Mouse (Mus musculus): ENCODE measurements around the gene Fbxl8.

Fbxl8 gene

DNA sequence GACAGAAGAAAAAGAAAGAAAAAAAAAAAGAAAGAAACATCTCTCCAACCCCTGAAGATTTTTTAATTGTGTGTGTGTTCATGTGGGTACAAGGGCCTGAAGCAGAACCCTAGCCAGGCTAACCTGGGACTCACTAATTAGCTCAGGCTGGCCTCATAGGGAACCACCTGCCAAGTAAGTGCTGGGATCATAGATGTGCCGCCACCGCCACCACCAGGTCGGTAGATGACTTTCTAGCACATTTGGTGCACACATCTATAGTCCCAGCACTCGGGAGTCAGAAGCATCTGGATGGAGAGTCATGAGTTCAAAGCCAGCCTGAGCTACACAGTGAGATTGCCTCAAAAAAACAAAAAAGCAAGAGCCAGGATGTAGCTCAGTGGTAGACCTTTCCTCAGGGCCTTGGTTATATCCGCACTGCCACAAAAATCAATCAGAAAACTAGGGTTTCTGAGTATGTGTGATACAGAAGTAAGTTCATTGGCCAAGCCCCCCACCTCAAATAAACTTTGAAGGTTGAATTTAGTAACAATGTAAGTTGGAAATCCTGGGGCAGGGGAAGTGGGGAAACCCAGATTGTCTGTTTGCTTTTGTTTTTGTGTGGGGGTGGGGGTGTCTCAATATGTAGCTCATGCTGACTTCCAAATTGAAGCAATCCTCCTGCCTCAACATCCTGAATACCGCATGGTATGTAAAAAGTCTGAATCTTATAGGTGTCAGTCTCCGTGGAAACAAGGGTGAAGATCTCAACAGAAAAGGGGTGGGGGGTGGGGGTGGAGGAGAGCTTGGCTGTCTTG lies 6.9 kb upstream of the Fbxl8 start:
- no peak for DNase-seq (ENCODE audit: low read depth)

DNA sequence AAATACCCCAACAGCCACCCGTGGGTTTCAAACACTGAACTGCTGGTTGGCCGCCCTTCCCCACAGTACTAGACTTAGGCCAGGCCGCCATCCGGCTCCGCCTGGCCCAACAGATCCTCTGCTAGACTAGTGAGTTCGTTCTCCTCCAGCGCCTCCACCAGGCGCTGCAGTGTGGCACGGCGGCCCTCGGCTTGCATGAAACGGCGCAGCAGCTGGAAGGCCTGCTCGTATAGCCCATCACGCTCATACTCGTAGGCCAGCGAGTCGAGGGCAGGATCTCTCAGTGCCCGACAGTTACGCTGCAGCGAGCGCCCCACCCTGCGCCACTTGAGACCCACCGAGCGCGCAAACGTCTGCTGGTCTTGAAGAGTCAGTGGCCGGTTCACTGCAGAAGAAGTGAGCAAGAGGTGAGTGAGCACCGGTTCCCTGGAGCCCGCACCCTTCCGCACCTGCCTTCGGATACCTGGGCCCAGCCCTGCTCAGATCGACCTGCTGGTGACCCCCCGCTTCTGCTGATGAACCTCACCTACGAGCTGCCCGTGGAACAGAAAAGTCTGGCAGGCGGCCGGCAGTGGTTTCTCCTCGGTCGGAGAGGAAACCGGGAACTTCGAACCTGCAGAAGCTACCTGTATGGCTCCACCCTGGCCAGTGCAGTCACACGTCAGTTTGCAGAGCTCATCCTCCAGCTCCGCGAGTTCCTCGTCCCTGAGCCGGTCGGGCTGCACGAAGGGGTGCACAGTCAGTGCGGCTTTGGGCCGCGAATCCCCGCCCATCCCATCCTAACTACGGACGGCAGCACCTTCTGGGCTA lies 5.3 kb upstream of the Fbxl8 start:
- no peak for DNase-seq (ENCODE audit: low read depth)

DNA sequence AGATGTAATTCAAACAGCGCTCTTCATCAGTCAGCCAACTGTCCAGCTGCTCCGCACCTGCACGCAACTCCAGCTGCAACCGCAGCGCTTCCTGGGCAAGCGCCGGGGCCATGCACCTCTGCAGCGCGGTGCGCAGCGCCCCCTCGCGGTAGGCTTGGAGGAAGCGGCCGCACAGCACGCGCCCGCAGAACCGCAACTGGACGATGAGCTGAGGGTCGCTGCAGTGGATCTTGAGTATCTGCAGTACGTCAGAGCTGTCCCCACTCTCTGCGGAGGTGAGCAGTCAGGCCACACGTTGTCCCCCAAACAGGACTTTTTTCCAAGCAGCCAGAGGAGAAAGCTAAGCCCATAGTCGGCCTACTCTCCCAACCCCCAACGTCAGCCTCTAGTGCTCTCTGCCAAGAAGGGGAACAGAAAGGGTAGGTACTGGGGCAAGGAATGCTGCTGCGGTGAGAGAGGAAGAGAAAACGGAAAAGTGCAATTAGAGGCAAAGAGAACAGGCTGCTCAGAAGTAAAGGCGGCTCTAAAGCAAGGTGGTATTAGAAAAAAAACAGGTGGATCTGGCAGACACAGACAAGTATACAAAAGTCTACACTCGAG lies 4.6 kb upstream of the Fbxl8 start:
- no peak for DNase-seq (ENCODE audit: low read depth)

DNA sequence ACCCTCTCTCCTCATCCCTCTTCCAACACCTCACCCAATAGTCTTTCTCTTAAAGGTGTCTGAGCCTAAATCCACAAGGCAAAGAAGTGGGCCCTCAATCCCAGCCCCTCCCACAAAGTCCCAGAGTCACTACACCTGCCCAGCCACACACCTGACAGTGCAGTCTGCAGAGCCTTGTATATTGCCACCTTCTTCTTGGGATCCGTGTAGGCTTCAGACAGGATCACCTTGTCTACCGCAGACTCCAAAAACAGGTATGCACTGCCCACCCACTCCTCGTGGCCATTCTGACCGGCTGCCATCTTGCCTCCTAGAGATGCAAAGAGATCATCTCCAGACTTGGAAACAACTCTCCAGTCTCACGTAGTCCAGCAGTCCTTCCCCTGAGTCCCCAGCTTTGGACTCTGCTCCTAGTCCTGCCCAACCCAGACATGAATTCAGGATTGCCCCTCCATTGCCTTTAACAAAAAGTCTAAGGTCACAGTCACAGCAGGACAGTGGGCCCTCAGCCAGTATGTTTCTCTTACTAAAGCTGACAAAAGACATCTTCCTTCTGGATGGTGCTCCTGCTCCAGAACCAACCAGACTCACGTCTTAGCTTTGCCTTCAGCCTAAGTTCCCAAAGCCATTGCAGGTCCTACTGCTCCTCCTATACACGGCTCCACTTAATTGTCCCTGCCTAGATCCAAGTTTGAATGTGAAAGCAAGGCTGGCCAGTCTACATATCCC lies 3.9 kb upstream of the Fbxl8 start:
- no peak for DNase-seq (ENCODE audit: low read depth)

DNA sequence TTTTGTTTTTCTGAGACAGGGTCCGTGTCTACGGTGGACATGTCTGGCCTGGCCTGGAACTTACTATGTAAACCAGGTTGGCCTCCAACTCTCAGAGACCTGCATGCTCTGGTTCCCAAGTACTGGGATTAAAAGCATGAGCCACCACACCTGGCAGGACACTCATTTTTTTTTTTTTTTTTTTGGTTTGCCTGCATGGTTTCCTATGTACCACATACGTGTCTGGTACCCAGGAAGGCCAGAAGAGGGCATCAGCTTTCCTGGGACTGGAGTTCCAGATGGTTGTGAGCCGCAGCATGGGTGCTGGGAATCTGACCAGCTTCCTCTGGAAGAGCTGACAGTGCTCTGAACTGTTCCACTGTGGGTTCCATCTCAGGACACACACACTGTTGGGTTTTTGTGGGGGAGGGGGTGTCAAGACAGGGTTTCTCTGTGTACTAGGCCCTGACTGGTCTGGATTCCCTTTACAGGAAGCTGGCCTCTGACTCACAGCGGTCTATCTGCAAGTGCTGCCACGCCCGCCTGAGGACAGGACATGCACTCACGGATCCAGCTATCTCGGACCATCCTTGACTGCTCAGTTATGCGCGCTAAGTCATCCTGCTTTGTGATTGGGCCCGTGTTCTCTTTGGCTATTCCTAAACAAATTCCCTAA lies 3.0 kb upstream of the Fbxl8 start:
- DNase-seq (ENCODE audit: low read depth), result no peak

DNA sequence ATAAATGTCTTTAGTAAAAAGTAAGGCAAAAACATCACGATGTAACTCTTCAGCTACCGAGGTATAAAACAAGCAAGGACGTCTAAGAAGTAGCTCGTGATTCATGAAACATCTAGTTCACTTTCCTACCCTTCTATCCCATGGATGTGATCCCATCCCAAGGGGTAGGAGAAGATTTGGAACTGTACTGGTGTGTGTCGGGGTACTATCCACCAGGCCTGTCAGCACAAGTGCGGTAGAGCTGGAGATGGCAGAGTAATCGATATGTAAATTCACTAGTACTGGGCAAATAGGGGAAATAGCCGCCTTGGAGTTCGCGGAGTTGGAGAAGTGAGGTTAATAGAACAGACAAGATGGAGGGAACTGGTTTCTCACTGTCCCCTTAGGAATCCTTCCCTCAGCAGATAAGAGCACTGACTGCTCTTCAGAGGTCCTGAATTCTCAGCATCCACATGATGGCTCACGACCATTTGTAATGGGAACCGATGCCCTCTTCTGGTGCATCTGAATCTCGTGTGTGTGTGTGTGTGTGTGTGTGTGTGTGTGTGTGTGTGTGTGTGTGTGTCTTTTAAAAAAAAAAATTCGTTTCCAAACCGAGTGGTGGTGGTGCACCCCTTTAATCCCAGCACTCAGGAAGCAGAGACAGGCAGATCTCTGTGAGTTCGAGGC lies 1.1 kb upstream of the Fbxl8 start:
- DNase-seq (ENCODE audit: low read depth), result no peak

DNA sequence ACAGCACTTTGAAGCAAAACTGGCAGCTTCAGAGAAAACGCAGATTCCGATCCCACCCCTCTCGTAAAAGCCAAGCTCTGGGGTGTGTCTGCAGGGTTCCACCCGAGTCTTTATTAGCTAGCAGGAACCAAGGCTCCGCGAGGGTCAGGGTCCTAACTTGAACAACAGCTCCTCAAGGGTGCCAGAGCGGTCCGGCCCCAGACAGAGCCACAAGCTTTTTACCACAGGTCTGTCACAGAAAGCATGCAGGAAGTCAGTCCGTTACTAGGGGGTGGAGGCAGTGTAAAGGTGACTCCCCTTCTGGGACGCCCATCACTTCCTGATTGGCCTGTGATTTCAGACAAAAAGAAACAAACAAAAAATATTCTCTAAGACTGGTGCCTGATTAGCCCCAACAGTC lies 680 bp downstream of the Fbxl8 start:
- no peak for DNase-seq (ENCODE audit: low read depth)

DNA sequence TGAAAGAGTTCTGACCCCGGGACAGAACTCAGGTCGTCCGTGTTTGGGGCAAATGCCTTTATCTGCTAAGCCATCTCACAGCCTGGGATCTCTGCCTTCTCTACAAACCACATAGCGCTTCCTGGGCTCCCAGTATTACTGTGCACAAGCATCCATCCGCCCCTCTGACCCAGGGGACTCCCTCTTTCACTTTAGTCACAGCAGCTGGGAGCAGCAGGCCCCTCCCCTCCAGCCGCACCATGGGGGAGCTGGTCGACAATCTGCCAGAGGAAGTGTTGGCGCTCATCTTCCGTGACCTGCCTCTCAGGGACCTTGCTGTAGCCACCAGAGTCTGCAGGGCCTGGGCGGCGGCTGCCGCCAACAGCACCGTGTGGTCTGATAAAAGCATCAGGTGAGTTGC lies 2.3 kb downstream of the Fbxl8 start:
- DNase-seq (ENCODE audit: low read depth), result no peak

DNA sequence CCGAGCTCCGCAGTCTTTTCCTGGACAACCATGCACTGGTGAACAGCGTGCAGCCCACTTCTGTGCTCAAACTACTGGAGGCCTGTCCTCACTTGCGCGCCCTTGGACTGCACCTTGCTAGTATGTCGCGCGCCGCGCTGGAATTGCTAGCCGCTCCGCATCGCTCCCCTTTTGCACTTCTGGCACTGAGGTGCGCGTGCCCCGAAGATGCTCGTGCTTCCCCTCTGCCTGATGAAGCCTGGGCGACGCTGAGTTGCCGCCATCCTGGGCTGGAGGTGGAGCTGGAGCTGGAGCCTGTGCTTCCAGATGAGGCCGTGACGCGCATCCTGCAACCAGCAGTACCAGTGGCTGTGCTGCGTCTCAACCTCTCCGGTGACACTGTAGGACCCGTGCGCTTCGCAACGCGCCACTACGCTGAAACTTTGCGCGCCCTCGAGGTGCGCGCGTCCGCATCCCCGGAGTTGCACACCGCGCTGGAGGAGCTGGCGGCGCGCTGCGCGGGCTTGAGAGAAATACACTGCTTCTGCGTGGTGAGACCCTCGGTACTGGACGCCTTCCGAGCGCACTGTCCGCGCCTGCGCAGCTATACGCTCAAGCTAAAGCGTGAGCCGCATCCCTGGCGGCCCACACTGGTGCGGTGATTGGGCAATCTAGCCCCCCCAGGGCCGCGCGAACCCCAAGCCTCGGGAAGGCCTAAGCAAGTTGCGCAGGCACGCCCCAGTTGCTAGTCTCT lies 4.1 kb downstream of the Fbxl8 start:
- DNase-seq (ENCODE audit: low read depth), result no peak

DNA sequence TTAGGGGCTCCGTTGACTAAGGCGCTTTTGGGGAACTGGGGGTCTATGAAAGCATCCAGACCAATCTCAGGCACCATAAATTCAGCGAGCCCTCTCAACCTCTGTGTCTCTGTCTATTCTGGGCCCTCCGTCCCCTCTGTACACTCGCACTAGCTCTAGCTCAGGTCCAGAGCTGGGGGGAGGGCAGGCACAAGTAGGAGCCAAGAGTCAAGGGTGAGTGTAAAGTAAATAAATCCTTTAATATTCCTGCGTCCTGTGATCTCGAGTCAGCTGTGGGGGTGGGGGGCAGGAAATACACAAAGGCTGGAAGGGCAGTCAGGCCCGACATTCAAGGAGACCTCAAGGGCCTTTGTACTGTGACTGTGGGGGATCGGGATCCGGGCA lies 4.6 kb downstream of the Fbxl8 start:
- DNase-seq (ENCODE audit: low read depth), result no peak

DNA sequence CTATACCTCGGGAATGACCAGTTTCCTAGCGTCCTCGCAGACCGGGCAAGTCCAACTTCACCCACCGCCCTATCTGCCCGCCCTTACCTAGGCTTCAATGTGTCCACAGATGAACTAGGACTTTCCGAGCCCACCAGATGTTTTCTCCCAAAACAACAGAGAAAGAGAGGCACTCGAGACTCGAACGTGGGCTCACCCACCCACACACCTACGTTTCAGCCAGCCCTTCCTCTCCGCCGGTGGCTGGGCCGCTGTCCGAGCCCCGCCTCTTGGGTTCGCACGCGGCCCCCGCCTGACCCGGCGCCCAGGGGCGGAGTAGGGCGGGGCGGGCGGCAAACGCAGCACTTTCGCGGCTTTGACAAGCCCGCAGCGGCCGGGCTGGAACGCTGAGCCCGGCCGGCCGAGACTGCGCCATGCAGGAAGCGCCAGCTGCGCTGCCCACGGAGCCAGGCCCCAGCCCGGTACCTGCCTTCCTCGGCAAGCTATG lies 5.1 kb downstream of the Fbxl8 start, which contains the start of gene Hsf4:
Gene Hsf4, plus strand, starts transcription at position 341 of the 487 bp plus-strand sequence.
- no peak for DNase-seq (ENCODE audit: low read depth)

DNA sequence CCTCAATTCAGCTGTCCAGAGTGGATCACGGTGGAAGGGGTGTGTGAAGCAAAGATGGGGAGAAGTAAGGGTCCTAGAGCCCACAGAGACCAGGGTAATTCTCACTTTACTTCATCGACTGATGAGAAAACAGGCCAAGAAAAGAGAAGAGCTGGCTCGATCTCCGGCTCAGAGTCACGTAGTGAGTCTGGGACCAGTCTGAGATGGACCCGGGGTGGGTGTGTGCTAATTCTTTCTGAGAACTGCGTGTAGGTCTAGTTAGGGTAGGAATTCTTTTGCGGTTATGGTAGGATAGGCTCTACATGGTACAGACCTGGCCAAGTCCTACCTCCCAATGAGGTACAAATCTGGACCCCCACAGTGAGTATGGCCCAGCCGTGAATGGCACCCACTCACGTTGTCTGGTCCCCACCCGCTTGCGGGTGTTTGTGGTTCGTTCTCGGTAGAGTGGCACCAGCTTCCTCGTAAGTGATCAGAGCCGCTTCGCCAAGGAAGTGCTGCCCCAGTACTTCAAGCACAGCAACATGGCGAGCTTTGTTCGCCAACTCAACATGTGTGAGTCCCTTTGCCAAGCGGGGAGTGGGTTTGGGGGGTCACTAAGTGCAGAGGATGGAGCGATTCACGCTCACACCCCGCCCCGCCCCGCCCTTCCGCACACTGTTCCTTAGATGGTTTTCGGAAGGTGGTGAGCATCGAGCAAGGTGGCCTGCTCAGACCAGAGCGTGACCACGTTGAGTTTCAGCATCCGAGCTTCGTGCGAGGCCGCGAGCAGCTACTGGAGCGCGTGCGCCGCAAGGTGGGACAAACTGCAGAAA lies 5.9 kb downstream of the Fbxl8 start:
- no peak for DNase-seq (ENCODE audit: low read depth)

DNA sequence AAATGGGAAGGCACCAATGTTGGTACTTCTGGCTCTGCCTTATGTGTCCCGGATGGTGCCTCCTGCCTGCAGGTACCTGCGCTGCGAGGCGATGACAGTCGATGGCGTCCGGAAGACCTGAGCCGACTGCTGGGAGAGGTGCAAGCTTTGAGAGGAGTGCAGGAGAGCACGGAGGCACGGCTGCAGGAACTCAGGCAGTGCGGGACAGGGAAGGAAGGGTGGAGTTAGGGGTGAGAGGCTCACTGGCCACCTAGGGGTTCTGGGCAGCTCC lies 6.4 kb downstream of the Fbxl8 start:
- no peak for DNase-seq (ENCODE audit: low read depth)

DNA sequence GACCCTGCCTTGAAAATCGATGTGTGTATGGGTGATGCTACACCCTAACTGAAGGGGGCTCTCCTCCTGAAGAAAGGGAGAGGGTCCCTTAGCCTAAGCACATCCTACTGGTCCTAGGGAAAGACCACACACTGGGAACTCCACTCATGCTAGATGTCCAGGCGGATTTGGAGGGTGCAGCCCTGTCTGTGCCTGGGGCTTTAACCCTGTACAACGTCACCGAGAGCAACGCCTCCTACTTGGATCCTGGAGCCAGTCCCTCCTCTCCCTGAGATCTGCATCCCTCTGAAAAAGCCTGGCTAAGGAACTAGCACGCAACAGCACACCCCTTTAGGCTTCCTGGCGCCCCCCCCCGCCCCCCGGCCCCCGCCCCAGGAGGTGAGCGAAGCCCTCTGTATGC lies 10.9 kb downstream of the Fbxl8 start:
- DNase-seq (ENCODE audit: low read depth), result no peak

DNA sequence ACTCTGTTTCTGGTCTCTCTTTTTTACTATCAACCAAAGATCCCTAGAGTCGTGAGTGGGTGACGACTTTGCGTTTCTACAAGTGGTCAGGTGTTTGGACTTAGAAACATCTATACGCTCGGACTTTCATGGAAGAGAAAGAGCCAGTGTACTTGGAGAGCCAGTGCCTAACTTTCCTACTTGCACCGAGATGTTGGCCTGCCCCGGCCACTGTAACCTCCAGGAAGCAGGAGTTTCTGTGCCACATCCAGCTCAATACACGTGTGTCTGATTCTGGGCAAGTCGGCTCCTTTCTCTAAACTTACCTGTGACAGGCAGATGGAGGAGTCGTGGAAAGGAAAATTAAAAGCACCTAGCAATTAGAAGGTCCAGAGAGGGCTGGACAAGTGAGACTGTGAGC lies 11.4 kb downstream of the Fbxl8 start, which contains the start of gene Nol3:
Gene Nol3, plus strand, starts transcription at position 301 of the 400 bp plus-strand sequence.
- no peak for DNase-seq (ENCODE audit: low read depth)

DNA sequence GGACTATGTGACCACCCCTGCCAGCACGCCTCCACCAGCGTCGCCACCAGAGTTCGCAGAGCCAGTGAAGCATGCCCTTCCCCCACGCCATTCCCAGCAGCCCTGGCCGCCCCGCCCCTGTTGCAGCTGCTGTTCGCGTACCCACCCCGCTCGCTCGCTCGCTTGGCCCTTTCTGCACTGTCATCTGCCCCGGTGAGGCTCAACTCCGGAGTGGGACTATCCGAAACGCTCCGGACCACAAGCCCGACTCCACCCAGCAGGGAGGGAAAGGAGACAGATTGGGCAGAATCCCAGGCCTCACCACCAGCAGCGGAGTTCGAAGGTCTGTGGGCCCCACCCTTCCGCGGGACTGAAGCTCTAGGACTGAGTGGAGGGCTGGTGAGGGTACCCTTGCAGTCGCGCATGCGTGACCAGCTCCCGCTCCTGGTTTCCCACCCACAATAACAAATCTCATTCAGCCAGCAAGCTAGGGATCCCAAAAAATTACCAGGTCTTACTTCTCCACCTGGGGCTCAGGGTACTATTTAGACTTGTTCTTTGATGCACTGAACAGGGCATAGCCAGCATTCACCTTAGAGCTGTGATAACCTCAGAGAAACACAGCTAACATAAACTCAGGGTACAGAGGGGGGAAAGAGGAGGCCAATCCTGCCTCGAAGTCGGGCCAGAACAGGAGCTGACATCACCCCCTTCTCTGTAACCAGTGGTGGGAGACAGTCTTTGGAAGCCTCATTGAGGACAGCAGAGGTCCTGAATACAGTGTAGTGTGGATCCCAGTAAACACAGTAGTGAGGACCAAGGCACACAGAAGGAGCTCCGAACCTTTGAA lies 12.1 kb downstream of the Fbxl8 start:
- DNase-seq (ENCODE audit: low read depth), result no peak

DNA sequence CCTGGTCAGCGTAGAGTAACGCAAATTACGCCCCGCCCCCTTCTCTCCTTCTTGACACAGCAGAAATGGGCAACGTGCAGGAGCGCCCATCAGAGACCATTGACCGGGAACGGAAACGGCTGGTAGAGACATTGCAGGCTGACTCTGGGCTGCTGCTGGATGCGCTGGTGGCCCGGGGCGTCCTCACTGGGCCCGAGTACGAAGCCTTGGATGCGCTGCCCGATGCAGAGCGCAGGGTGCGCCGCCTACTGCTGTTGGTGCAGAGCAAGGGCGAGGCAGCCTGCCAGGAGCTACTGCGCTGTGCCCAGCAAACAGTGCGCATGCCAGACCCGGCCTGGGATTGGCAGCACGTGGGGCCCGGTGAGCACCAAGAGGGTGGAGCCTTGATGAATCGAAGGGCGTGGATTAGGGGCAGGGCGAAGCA lies 14.5 kb downstream of the Fbxl8 start:
- DNase-seq (ENCODE audit: low read depth), result no peak

DNA sequence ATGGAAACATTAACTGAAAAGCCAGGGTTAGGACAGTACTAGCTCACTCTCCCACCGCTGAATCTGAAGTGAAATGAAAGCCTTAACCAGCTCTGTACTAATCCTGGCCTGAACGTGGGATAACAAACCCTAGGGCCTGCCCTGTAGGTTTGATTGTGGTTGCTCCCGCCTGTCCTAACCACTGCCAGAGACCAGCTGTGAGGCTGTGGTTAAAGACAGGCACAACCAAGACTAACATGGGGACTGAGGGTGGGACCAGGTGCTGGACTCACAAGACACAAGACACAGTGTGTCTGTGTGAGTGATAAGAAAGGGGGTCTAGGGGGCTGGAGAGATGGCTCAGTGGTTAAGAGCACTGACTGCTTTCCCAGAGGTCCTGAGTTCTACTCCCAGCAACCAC lies 16.1 kb downstream of the Fbxl8 start:
- DNase-seq (ENCODE audit: low read depth), result no peak

DNA sequence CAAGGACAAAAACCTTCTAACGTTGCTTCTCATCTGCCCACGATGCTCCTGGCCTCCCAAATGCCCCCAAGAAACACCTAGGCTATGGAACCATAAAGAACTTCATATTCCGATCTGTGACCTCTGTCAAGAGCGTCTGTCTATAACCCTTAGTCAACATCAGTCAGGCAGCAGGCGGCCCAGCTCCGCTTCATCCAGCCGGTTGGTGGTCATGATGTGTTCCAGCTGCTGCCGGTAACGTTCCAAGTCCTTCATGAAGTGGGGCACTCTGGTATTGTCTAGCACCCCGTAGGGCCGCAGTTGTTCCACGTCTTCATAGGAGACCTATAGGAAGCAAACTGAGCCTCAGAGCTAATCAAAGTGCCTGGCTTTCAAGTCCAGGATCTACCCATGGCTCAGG lies 17.4 kb downstream of the Fbxl8 start:
- no peak for DNase-seq (ENCODE audit: low read depth)

Measured in c-Kit-positive CD71-positive TER-119-negative erythroid progenitor cells, embryonic 14.5 days (primary cell).